Mouse (Mus musculus): Measurements from ENCODE around the gene A830018L16Rik.

Gene A830018L16Rik

DNA sequence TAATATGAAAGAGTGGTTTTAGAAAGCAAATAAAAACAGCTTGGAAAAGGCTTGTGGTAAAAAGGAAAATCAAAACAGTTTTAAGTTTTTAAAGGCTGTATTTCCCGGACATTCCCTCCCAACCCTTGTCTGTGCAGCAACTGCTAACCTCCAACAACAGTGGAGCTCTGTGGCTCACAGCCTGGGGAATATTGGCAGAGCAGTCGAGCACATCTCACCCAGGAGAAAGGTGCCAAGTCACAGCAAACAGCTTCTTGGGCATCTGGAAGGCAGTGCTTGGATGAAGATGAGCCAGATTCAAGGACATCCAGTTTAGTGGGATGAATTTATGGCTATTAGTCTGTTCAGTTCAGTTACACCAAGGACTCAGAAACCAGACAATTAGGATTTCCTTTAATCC, 381.8 kb downstream of the A830018L16Rik start:
- TF ChIP-seq GATA4 (IDR thresholded peaks at IDR 0.05; ENCODE audit: insufficient replicate concordance, low read length) = no peak

DNA sequence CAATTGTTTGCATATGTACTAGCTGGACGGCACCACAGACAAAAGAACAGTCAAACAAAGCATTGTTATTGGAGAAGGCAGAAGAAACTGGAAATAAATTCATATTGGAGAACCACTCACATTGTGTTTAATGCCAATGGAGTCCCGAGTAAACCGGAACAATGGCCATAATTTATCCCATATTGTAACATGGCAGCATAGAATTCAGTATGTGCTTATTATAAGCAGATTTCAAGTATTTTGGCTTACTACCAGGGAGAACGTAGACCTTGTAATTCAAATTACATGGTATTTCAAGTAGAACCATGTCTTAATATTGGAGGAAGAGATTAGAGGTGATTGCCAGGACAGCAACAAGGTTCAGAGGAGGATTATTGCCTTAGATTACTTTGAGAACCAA, 458.9 kb downstream of the A830018L16Rik start:
- TF ChIP-seq GATA4 (IDR thresholded peaks at IDR 0.05; ENCODE audit: insufficient replicate concordance, low read length) = no peak

DNA sequence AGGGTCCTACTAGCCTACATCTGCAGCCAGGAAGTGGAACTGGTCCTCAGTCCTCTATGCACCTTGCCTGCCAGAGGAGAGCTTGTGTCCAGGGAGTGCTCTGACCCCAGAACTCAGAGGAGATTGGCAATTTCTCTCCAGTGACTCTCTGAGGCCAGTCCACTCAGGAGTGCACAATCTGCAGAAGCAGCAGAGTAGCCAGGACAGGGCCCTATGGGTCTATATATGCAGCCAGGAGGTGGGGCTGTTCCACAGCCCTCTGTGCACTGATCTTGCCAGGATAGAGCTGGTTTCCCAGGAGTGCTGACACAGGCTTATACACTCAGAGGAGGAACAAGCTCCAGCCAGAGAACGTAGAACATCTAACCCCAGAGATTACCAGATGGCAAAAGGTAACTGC, 459.7 kb downstream of the A830018L16Rik start:
- no peak for TF ChIP-seq GATA4 (IDR thresholded peaks at IDR 0.05; ENCODE audit: insufficient replicate concordance, low read length)

GRCm38 (mm10) chr1:11881706-11882105, 467.8 kb downstream of the A830018L16Rik start:
- TF ChIP-seq GATA4 (IDR thresholded peaks at IDR 0.05; ENCODE audit: insufficient replicate concordance, low read length) = no peak

DNA sequence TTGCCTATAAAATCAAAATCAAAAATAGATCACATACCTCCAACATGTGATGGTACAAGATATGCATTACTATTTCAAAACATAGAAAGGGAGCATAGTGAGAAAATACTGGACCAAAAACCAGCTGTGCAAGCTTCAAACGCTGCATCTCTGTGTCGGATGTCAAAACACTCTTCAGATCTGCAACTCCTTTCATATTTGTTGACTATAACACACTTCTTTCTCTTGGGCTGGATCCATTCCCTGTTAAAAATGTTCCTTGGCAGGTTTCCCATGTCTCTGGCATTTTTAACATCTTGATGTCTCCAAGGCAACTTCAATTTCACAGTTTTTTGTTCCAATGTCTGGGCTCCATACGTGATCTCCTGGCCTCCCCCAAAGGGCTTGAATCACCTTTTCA, 481.8 kb downstream of the A830018L16Rik start:
- no peak for TF ChIP-seq GATA4 (IDR thresholded peaks at IDR 0.05; ENCODE audit: insufficient replicate concordance, low read length)

GRCm38 (mm10) chr1:11915873-11916272, 502.0 kb downstream of the A830018L16Rik start:
- no peak for TF ChIP-seq GATA4 (IDR thresholded peaks at IDR 0.05; ENCODE audit: insufficient replicate concordance, low read length)

GRCm38 (mm10) chr1:11936984-11937383, 523.1 kb downstream of the A830018L16Rik start:
- no peak for TF ChIP-seq GATA4 (IDR thresholded peaks at IDR 0.05; ENCODE audit: insufficient replicate concordance, low read length)

DNA sequence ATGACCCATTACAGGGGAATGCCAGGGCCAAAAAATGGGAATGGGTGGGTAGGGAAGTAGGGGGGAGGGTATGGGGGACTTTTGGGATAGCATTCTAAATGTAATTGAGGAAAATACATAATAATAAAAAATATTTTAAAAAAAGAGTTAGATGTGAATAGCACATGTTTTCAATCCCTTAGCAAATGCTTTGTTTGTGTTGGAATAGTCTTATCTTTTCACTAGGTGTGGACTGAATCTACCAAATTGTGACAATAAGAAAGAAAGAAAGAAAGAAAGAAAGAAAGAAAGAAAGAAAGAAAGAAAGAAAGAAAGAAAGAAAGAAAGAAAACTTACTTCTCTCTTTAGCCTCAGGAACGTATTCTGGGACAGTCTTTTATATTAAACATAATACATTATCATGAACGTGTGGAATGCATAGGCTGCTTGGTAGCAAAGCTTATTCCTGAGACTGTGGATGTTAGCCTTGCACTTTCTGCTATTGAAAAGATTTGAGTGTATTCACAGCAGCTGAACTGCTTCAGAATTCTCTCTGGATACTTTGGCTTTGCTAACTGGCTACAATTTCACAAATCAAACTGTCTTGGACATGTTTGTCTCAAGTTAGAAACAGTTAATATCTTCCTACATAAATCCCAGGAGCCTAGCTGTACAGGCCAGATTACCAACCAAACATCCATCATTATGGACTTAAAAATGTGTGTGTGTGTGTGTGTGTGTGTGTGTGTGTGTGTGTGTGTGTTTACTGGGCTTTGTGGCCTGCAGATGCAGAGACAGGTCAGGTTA, 545.7 kb downstream of the A830018L16Rik start:
- TF ChIP-seq GATA4 (IDR thresholded peaks at IDR 0.05; ENCODE audit: insufficient replicate concordance, low read length) = no peak

GRCm38 (mm10) chr1:11982590-11983136, 568.8 kb downstream of the A830018L16Rik start:
- no peak for TF ChIP-seq GATA4 (IDR thresholded peaks at IDR 0.05; ENCODE audit: insufficient replicate concordance, low read length)

DNA sequence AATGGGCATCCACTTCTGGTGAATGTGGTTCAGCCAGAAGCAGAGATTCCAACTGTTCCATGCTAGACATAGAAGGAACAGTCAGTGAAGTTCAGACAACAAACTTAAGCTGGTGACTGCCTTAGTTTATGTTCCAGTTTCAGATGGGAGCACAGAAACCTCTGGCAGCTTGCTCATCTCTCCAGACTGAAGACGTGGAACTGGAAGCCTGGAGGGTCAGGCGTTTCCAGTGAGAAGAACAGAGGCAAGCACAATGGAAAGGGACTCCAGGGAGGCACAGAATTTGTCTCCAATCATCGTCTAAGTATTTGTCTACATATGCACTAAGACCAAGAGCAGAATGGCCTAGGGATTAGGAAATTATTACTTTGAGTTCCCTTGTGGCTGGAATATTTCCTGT, 576.1 kb downstream of the A830018L16Rik start:
- no peak for TF ChIP-seq GATA4 (IDR thresholded peaks at IDR 0.05; ENCODE audit: insufficient replicate concordance, low read length)

DNA sequence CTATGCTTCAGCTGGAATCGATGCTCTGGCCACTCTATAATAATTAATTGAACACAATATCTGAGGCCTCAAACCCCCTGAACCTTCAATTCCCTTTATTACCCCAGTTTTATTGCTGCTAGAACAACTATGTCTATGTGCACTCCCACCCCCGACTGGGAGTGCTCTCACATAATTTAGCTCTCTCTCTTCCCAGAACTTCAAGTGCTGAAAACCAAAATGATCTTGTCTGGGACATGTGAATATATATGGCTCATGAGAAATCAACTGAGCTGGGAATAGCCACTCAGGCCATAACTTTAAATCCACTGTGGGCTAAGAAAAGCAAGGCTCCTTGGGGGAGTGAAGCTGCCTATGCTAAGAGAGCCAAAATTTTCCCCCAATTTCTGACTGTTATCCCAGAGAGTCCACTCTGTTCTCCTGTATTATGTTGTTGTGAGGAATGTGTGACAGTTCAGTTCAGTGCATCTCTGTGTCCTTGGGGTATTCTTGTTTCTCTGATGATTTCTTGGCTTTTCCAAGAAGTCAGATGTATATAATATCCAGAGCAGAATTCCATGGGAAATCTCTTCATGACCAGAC, 582.5 kb downstream of the A830018L16Rik start:
- TF ChIP-seq GATA4 (IDR thresholded peaks at IDR 0.05; ENCODE audit: insufficient replicate concordance, low read length) = no peak

DNA sequence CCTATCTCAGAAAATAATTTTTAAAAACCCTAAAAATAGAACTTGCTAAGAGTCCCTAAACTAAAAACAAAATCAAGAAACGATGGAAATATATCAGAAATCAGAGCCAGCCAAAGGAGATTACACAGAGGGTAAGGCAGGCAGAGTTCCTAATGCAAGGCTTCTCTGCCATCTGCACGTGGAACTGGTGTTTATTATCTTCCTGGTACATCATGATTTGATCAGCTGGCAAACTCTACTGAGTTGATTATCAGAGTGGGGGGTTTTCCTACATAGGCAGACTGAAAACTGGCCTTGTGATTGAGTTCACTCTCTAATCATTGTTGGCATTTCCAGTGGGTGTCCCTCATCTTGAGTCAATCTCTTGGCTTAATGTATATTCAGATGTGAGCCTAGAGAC, 583.7 kb downstream of the A830018L16Rik start:
- TF ChIP-seq GATA4 (IDR thresholded peaks at IDR 0.05; ENCODE audit: insufficient replicate concordance, low read length) = no peak

DNA sequence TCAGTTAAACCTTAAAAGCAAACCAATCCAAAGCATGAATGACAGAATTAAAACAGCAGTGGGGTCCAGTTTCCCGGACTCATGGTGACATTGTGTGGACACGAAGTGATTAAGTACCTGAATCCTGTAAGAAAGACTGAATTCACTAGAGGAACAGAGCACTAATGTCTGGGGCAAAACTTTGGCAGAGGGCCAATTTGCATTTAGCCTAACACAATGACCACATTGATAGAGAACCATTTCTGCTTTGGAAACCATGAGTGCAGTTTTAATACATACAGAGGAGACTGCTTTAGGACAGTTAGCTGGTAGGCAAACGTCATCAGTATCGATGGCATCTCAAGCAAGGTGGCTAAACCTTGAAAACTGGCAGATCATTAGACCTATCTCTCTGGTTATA, 586.7 kb downstream of the A830018L16Rik start:
- no peak for TF ChIP-seq GATA4 (IDR thresholded peaks at IDR 0.05; ENCODE audit: insufficient replicate concordance, low read length)

DNA sequence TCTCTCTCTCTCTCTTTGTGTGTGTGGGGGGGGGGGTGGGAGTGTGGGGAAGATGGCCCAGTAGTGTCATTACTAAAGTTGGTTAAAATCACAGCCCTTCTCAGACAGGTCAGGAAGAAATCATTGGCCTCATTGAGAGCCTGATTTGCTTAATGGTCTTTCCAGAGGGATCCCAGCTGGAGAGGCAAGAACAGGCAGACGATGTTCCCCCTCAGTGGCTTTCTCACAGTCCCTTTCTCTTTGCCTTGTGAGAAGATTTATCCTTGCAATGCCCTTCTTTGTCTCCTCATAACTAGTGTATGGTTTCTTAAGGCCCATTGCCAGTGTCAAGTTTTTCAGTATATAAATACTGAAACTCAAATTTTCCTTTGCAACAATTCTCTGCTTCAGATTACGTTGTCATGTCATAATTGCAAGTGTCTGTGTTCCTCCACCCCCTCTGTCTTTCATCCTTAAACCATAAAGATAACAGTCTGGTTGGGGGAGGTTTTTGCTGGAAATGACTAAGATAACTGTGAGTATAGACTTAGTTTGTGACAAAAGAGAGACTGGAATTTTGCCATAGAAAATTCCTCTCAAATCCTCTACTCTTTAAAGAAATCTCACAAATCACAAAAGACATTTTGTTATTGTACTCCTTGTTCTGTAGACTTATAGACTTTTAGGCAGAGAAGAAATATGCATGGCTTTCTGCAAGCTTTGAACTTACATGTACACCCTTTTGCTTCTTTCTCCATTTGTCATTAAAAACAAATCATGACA, 595.1 kb downstream of the A830018L16Rik start:
- no peak for TF ChIP-seq GATA4 (IDR thresholded peaks at IDR 0.05; ENCODE audit: insufficient replicate concordance, low read length)

- TF ChIP-seq GATA4 (IDR thresholded peaks at IDR 0.05; ENCODE audit: insufficient replicate concordance, low read length) = no peak
Measured at GRCm38 (mm10) chr1:12009551-12009846, 595.6 kb downstream of the A830018L16Rik start.

- TF ChIP-seq GATA4 (IDR thresholded peaks at IDR 0.05; ENCODE audit: insufficient replicate concordance, low read length) = no peak
Measured at GRCm38 (mm10) chr1:12010607-12011006, 596.7 kb downstream of the A830018L16Rik start.
